Mouse (Mus musculus) T-helper 17 cell (primary cell): ENCODE data around the gene Itpa.

Experiments used
- in situ Hi-C, 2 experiments: fragments of 300-600 bp; cut with MboI, MseI; formaldehyde crosslinking; loops; 1 replicate in 1 of 2; 2 replicates in 1 of 2; pipeline ENCODE4 v1.15.1; 2025; ENCODE audit warnings: high pct_unique_total_duplicates in 2 of 2

Itpa gene

GRCm38 (mm10) chr2:130724369-130724768 lies 57.0 kb downstream of the Itpa start:
- in situ Hi-C loops = no loop called here

DNA sequence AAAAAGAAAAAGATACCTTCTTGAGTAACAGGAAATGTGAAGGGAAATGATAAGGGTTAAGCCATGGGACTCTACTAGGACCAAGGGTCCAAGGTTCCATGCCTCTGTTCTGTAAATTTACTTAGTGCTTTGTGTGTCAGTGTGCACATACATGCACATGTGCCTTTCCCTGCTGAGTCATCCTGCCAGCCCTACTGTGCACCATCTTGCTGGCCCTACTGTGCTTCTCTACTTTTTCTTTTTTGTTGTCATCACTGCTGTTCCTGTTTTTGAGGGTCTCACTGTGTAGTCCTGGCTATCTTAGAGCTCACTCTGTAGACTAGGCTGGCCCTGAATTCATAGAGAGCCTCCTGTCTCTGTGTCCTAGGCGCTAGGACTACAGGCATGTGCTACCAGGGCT lies 60.3 kb downstream of the Itpa start:
- in situ Hi-C loops = no loop called here

- in situ Hi-C loops = no loop called here
These were observed 61.6 kb downstream of the Itpa start for GRCm38 (mm10) chr2:130728906-130729585.

GRCm38 (mm10) chr2:130730746-130731145 lies 63.3 kb downstream of the Itpa start:
- in situ Hi-C loops = loop anchor here (5.0 to 10.0 kb wide), 2 partner anchors 377 to 1464 kb away; no protein-coding TSS in a partner anchor
